Mouse (Mus musculus): Measurements from ENCODE around the gene Pex14.

- TF ChIP-seq CTCF (IDR thresholded peaks at IDR 0.05; ENCODE audit: control insufficient read depth, insufficient read depth, low read length), result no peak
- TF ChIP-seq POLR2A (IDR thresholded peaks at IDR 0.05; ENCODE audit: borderline replicate concordance, control insufficient read depth, low read depth, low read length), result 0 out of 2 replicates have a peak, but pooled peaks have one; percentile 42
These were observed 158.4 kb downstream of the Pex14 start for GRCm38 (mm10) chr4:148941321-148941720.

Data from bone marrow, adult 2 months (tissue).